Mouse (Mus musculus): ENCODE measurements at regions not wholly inside any gene's neighbourhood (a gene's known extent, or its start where the extent isn't known, plus 50 kb on each side); places are given as distances from the start of the nearest gene placed in this dataset.

GRCm38 (mm10) chr13:5757963-5758362 lies 103.3 kb upstream of the Klf6 start:
- TF ChIP-seq MAFK (IDR thresholded peaks at IDR 0.05; ENCODE audit: insufficient read depth, low read depth, low read length): no peak
- TF ChIP-seq HCFC1 (IDR thresholded peaks at IDR 0.05; ENCODE audit: borderline replicate concordance, insufficient read depth, low read length): no peak
- TF ChIP-seq ZC3H11A (IDR thresholded peaks at IDR 0.05; ENCODE audit: borderline replicate concordance, low read depth, low read length): no peak
- no peak for TF ChIP-seq CHD2 (IDR thresholded peaks at IDR 0.05; ENCODE audit: low read depth, low read length)
- no peak for TF ChIP-seq ZNF384 (IDR thresholded peaks at IDR 0.05; ENCODE audit: low read depth, low read length)

Measured in ES-E14 (cell line).